Mouse (Mus musculus) hindbrain, embryonic 15.5 days (tissue): ENCODE data around the gene Blm. TPM values are rescaled to one million over a fixed set of nuclear protein-coding genes. Genes with fewer than 3 reads are reported as not detected.

Source experiments
- ATAC-seq: fragments of 200-750 bp; cut with Nextera tagmentation; 2 replicates; pipeline ENCODE4 v1.8.0; 2017; ENCODE audit warnings: low read depth, moderate number of reproducible peaks, moderate TSS enrichment; ENCODE audit not compliant: low FRiP score
- H3K27ac ChIP-seq: fragments of 300-500 bp; sonication (generic); replicated peaks from 2 replicates; pipeline ENCODE4 v1.5.1; 2015; ENCODE audit warnings: mild to moderate bottlenecking, inconsistent platforms
- H3K27me3 ChIP-seq: fragments of 300-500 bp; sonication (generic); 2 replicates; pipeline ENCODE4 v1.6.1; 2015; ENCODE audit warnings: control low read depth, inconsistent platforms
- H3K36me3 ChIP-seq: fragments of 300-500 bp; sonication (generic); 2 replicates; pipeline ENCODE4 v1.6.1; 2015; ENCODE audit warnings: control low read depth, inconsistent platforms
- H3K4me1 ChIP-seq: fragments of 300-500 bp; sonication (generic); replicated peaks from 2 replicates; pipeline ENCODE4 v1.6.1; 2015; ENCODE audit warnings: control low read depth, inconsistent platforms
- H3K4me2 ChIP-seq: fragments of 300-500 bp; sonication (generic); 2 replicates; pipeline ENCODE4 v1.6.1; 2015; ENCODE audit warnings: moderate library complexity, mild to moderate bottlenecking, inconsistent platforms
- H3K4me3 ChIP-seq: fragments of 300-500 bp; sonication (generic); 2 replicates; pipeline ENCODE4 v1.5.1; 2015; ENCODE audit warnings: mild to moderate bottlenecking, inconsistent platforms
- H3K9ac ChIP-seq: fragments of 300-500 bp; sonication (generic); 2 replicates; pipeline ENCODE4 v1.6.1; 2015; ENCODE audit warnings: inconsistent platforms
- H3K9me3 ChIP-seq: fragments of 300-500 bp; sonication (generic); 2 replicates; pipeline ENCODE4 v1.6.1; 2016; ENCODE audit warnings: control low read depth, inconsistent platforms
- WGBS: fragments of 180-500 bp; shearing (Covaris S2); methylation state at CpG from one replicate; pipeline ENCODE4 v1.1.7; 2015; 5-methylcytosine and 5-hydroxymethylcytosine counted together
- polyA plus RNA-seq: library from polyadenylated mRNA; unstranded; fragments of >200 nt; fragmentation: Nextera tagmentation; extraction: Ambion mirVana; gene quantifications from 2 replicates; pipeline ENCODE4 v1.2.1, GENCODE M21; 2015

The Blm gene
- polyA plus RNA-seq, 1 experiment from 2014 or later, result 9.0 TPM

- 59% methylated on average over 8 of the region's 8 CpGs for WGBS
- no peak for ATAC-seq
- Histone ChIP-seq H3K27ac (no peak overlapping the region), H3K36me3 (no peaks in the 10 kb centered on the region), H3K9ac (no peak overlapping the region), H3K27me3 (no peaks in the 10 kb centered on the region), H3K4me2 (no peak overlapping the region), H3K4me1 (no peaks in the 10 kb centered on the region), H3K4me3 (no peak overlapping the region), H3K9me3 (no peaks in the 10 kb centered on the region)
Observed at GRCm38 (mm10) chr7:80558101-80558500, 23.2 kb upstream of the Blm start.

GRCm38 (mm10) chr7:80557161-80557560 is 22.2 kb upstream of the Blm start:
- WGBS, result 82% methylated on average over 4 of the region's 4 CpGs
- Histone ChIP-seq H3K4me2 (no peak overlapping the region), H3K9me3 (no peaks in the 10 kb centered on the region), H3K36me3 (no peaks in the 10 kb centered on the region), H3K4me3 (no peak overlapping the region), H3K9ac (no peak overlapping the region), H3K4me1 (no peaks in the 10 kb centered on the region), H3K27ac (no peak overlapping the region), H3K27me3 (no peaks in the 10 kb centered on the region)
- no peak for ATAC-seq

GRCm38 (mm10) chr7:80556166-80556565 is 21.2 kb upstream of the Blm start:
- no peaks in the 10 kb centered on the region for H3K4me1 ChIP-seq
- H3K36me3 ChIP-seq, result no peaks in the 10 kb centered on the region
- ATAC-seq, result no peak
- no peak overlapping the region for H3K4me3 ChIP-seq
- no peaks in the 10 kb centered on the region for H3K9me3 ChIP-seq
- H3K27ac ChIP-seq, result no peak overlapping the region
- WGBS, result 73% methylated on average over 3 of the region's 3 CpGs
- no peaks in the 10 kb centered on the region for H3K27me3 ChIP-seq
- H3K4me2 ChIP-seq, result no peak overlapping the region
- H3K9ac ChIP-seq, result no peak overlapping the region

GRCm38 (mm10) chr7:80555146-80555545 is 20.2 kb upstream of the Blm start:
- H3K9ac ChIP-seq, result no peak overlapping the region
- H3K27ac ChIP-seq, result no peak overlapping the region
- no peak overlapping the region for H3K4me3 ChIP-seq
- no peaks in the 10 kb centered on the region for H3K4me1 ChIP-seq
- H3K9me3 ChIP-seq, result no peaks in the 10 kb centered on the region
- no peaks in the 10 kb centered on the region for H3K27me3 ChIP-seq
- 69% methylated on average over 3 of the region's 3 CpGs for WGBS
- no peak for ATAC-seq
- no peak overlapping the region for H3K4me2 ChIP-seq
- no peaks in the 10 kb centered on the region for H3K36me3 ChIP-seq

GRCm38 (mm10) chr7:80554180-80555021 is 19.5 kb upstream of the Blm start:
- Histone ChIP-seq H3K36me3 (no peaks in the 10 kb centered on the region), H3K9me3 (no peaks in the 10 kb centered on the region), H3K4me2 (no peak overlapping the region), H3K9ac (no peak overlapping the region), H3K4me1 (no peaks in the 10 kb centered on the region), H3K4me3 (no peak overlapping the region), H3K27ac (0 out of 2 replicates have a peak overlapping the region, but pooled peaks have one; percentile 32), H3K27me3 (no peaks in the 10 kb centered on the region)
- 69% methylated on average over 22 of the region's 22 CpGs for WGBS
- ATAC-seq, result no peak

- H3K9me3 ChIP-seq, result no peaks in the 10 kb centered on the region
- no peaks in the 10 kb centered on the region for H3K36me3 ChIP-seq
- 85% methylated on average over 7 of the region's 7 CpGs for WGBS
- no peaks in the 10 kb centered on the region for H3K27me3 ChIP-seq
- H3K9ac ChIP-seq, result no peak overlapping the region
- no peaks in the 10 kb centered on the region for H3K4me1 ChIP-seq
- no peak overlapping the region for H3K4me3 ChIP-seq
- no peak overlapping the region for H3K27ac ChIP-seq
- H3K4me2 ChIP-seq, result no peak overlapping the region
- no peak for ATAC-seq
Observed at GRCm38 (mm10) chr7:80548513-80549260, 13.8 kb upstream of the Blm start.

- no peak for ATAC-seq
- Histone ChIP-seq H3K27me3 (no peaks in the 10 kb centered on the region), H3K27ac (no peak overlapping the region), H3K36me3 (no peaks in the 10 kb centered on the region), H3K9ac (no peak overlapping the region), H3K4me2 (no peak overlapping the region), H3K9me3 (no peaks in the 10 kb centered on the region), H3K4me3 (no peak overlapping the region), H3K4me1 (no peaks in the 10 kb centered on the region)
- WGBS, result 85% methylated on average over 7 of the region's 7 CpGs
Observed at GRCm38 (mm10) chr7:80542139-80542831, 7.4 kb upstream of the Blm start.

- H3K9ac ChIP-seq, result no peak overlapping the region
- 62% methylated on average over 5 of the region's 5 CpGs for WGBS
- no peak overlapping the region for H3K4me2 ChIP-seq
- no peak overlapping the region for H3K4me3 ChIP-seq
- no peaks in the 10 kb centered on the region for H3K4me1 ChIP-seq
- no peak overlapping the region for H3K27ac ChIP-seq
- no peaks in the 10 kb centered on the region for H3K9me3 ChIP-seq
- no peaks in the 10 kb centered on the region for H3K27me3 ChIP-seq
- H3K36me3 ChIP-seq, result no peaks in the 10 kb centered on the region
- no peak for ATAC-seq
Observed at GRCm38 (mm10) chr7:80539581-80539980, 4.7 kb upstream of the Blm start.

GRCm38 (mm10) chr7:80534291-80535008 is 469 bp downstream of the Blm start:
- H3K36me3 ChIP-seq, result no peaks in the 10 kb centered on the region
- 0 out of 2 replicates have a peak overlapping the region, but pooled peaks have one; percentile 54 for H3K27ac ChIP-seq
- no peak for ATAC-seq
- H3K27me3 ChIP-seq, result no peaks in the 10 kb centered on the region
- no peaks in the 10 kb centered on the region for H3K9me3 ChIP-seq
- peak overlapping the region; percentile 98 for H3K4me2 ChIP-seq
- H3K9ac ChIP-seq, result peak overlapping the region; percentile 64
- peaks cover 9% of the 10 kb centered on the region for H3K4me1 ChIP-seq
- peak overlapping the region; percentile 80 for H3K4me3 ChIP-seq
- WGBS, result 2% methylated on average over 32 of the region's 32 CpGs

- Histone ChIP-seq H3K4me3 (no peak overlapping the region), H3K27ac (no peak overlapping the region), H3K9me3 (no peaks in the 10 kb centered on the region), H3K4me2 (no peak overlapping the region), H3K9ac (no peak overlapping the region), H3K27me3 (no peaks in the 10 kb centered on the region), H3K36me3 (no peaks in the 10 kb centered on the region), H3K4me1 (peaks cover 9% of the 10 kb centered on the region)
- WGBS, result 93% methylated on average over 6 of the region's 6 CpGs
- ATAC-seq, result no peak
Observed at GRCm38 (mm10) chr7:80531087-80531486, 3.8 kb downstream of the Blm start.

- ATAC-seq, result no peak
Observed at GRCm38 (mm10) chr7:80530646-80531045, 4.3 kb downstream of the Blm start.

More at GRCm38 (mm10) chr7:80530646-80531045, 4.3 kb downstream of the Blm start:
- no peaks in the 10 kb centered on the region for H3K9me3 ChIP-seq
- peaks cover 9% of the 10 kb centered on the region for H3K4me1 ChIP-seq
- no peak overlapping the region for H3K27ac ChIP-seq
- no peaks in the 10 kb centered on the region for H3K27me3 ChIP-seq
- no peak overlapping the region for H3K4me2 ChIP-seq
- H3K4me3 ChIP-seq, result no peak overlapping the region
- 94% methylated on average over 2 of the region's 2 CpGs for WGBS
- H3K9ac ChIP-seq, result no peak overlapping the region
- H3K36me3 ChIP-seq, result no peaks in the 10 kb centered on the region
